Mouse (Mus musculus) ES-Bruce4 (cell line): ENCODE data around the gene Man1c1.

Source experiments
- CTCF ChIP-seq: IDR thresholded peaks from one replicate; pipeline ENCODE4 v1.8.1; 2011; ENCODE audit warnings: low read depth, low read length
- POLR2A ChIP-seq: IDR thresholded peaks from one replicate; pipeline ENCODE4 v1.8.1; 2011; ENCODE audit warnings: low read length; ENCODE audit not compliant: insufficient read depth

DNA sequence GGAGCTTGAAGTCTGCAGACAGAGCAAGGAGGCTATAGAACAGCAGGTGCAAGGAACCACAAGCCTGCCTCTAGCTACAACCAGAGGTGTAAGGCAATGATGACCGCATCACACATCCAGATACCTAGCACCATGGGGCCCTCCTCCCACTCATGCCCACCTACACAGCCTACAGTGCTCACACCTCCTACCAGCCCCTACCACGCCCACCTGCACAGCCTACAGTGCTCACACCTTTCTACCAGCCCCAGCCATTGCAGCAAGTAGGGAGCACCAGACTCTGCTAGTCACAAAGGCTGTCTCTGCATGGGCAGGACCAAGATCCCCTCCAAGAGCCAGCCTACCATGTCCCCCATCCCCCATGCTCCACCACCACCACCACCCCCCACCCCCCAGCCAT is 3.2 kb downstream of the Man1c1 start:
- TF ChIP-seq CTCF, result no peak
- TF ChIP-seq POLR2A, result no peak
